Mouse (Mus musculus): ENCODE results near the gene Arl6.

DNA sequence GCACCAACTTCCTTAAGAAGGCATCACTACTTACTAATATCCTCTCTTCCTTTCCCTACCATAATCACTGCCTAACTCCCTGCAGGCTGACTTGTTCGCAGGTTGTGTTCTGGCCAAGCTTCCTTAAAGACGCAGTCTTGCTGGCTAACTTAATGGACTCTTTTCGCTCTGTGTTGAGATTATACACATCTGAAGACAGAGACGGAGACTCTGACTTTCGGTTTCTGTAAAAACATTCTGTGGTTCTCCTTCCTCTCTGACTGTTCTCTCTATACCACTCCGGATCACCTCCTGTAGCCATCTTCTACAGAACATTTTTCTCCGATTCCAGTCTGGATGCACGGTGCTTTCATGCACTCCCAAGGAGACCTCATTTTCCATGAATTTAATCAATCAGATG is 68.4 kb downstream of the Arl6 start:
- no peak for TF ChIP-seq CTCF (IDR thresholded peaks at IDR 0.05; ENCODE audit: extremely low read depth, insufficient read depth, low read length)
- TF ChIP-seq POLR2A (IDR thresholded peaks at IDR 0.05; ENCODE audit: extremely low read depth, insufficient read depth, low read length): no peak

Data from cortical plate, adult 2 months (tissue).